Mouse (Mus musculus) CD4-positive, CD25-positive, alpha-beta regulatory T cell (primary cell): ENCODE measurements around the gene Gys1. TPM values are rescaled to one million over a fixed set of nuclear protein-coding genes. Genes with fewer than 3 reads are reported as not detected.

Experiments
- polyA plus RNA-seq: library from polyadenylated mRNA; unstranded; fragments of 100-300 nt; shearing (Covaris generic); gene quantifications from one replicate; pipeline ENCODE4 v1.2.1, GENCODE M21; 2017

Gys1 gene
- 13.9 TPM for polyA plus RNA-seq

GRCm38 (mm10) chr7:45434203-45435015 is at the start of gene Gys1:
Gene Gys1, plus strand, starts transcription at chr7:45434844.

GRCm38 (mm10) chr7:45395578-45396336 is 38.9 kb upstream of the Gys1 start, which contains the start of gene Snrnp70:
Gene Snrnp70, minus strand, starts transcription at chr7:45395742.

GRCm38 (mm10) chr7:45405091-45406075 is 29.3 kb upstream of the Gys1 start, which contains the start of gene Kcna7:
Gene Kcna7, plus strand, starts transcription at chr7:45405653.

DNA sequence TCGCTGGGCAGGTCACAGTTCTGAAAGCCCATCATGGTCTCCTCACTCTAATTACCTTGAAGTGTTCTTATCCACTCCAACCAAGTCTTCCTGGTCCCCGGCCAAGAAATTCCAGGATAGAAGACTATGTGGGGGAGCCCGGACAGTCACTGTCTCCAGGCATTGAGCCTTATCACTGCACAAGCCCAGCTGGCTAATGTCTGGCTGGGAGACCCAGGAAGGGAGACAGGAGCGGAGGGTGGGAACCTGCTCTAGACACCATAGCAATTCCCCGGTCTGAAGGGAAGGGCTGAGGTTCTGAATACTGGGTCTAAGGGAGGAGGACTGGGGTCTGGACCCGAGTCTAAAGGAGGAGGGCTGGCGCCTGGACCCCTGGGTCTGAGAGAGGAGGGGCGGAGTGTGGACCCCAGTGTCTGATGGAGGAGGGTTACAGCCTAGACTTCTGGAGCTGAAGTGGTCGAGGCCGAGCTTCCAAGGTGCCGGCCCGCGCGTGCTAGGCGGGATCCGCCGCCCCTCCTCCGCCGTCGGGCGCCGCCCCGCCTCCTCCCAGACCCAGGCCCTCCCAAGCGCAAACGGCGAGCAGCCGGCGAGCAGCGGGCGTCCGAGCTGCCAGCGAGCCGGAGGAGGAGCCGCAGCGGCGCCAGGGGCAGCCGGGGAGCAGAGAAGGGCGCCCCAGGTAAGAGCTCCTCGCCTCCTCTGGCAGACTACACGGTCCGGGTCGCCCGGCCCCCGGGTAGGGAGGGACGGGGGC is 21.4 kb upstream of the Gys1 start, which contains the start of gene Ntf5:
Gene Ntf5 (plus strand): TSS at position 583 of the 751 bp plus-strand sequence.

GRCm38 (mm10) chr7:45420615-45420919 is 14.1 kb upstream of the Gys1 start, which contains the start of gene Lhb:
Gene Lhb, plus strand, starts transcription at chr7:45420820.

GRCm38 (mm10) chr7:45437521-45438276 is 3.1 kb downstream of the Gys1 start, which contains the start of gene Ruvbl2:
Gene Ruvbl2, minus strand, starts transcription at chr7:45438096.

DNA sequence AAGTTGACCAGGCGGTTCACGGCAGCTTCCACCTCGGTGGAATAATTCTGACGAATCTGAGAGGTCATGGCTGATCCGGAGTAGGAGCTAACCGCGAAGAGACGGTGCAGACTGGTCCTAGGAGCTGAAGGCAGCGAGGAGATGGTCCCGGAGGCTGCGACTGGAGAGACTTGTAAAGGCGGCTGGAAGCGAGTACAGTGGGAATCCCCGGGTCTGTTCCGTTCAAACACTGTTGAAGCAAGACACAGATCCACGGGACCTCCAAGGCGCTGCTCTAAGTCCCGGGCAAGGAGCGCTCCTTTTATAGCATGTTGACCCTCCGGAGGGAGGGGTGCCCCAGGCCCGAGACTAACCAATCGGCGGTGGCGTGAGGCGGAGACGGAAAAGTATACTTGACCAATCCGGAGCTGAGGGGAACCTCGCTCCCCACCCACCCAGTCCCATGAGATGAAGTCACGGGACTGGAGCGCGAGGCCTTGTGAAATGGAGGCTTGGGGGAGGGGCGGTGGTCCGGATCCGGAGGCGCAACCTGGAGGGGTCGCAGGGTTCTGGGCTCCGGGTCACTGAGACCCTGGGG is 25.0 kb downstream of the Gys1 start, which contains the start of gene Ftl1:
Gene Ftl1 (minus strand): TSS at position 321 of the 577 bp plus-strand sequence.

GRCm38 (mm10) chr7:45466283-45467089 is 31.8 kb downstream of the Gys1 start, which contains the start of gene Bax:
Gene Bax, minus strand, starts transcription at chr7:45466898.

DNA sequence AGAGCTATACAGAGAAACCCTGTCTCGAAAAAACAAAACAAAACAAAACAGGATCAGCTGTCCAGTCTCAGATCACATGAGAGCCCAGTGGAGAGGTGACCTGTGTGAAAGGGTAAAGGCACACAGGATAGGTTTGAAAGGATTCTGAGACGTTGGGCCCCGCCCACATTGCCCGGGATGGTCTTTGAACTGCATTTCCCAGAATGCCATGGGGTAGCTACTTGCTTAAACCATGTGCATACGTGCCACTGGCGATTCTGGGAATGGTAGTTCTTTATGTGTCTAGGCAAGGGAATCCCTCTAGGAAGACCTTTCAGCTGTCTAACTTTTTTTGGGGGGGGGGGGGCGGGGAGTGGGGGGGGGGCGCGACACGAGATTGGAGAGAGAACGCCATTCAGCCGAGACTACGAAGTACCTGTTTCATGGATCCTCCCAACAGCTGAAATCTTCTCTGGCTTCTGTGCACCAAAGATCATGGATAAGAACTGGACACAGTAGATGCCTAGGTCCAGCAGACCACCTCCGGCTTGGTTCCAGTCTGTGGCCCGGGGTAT is 46.8 kb downstream of the Gys1 start, which contains the start of gene Tulp2:
Gene Tulp2 (plus strand): TSS at position 504 of the 554 bp plus-strand sequence.

GRCm38 (mm10) chr7:45486761-45487415 is 52.2 kb downstream of the Gys1 start, which contains the start of gene Gm45808:
Gene Gm45808, minus strand, starts transcription at chr7:45486811.

GRCm38 (mm10) chr7:45488293-45489204 is 53.9 kb downstream of the Gys1 start, which contains the start of gene Dhdh:
Gene Dhdh, minus strand, starts transcription at chr7:45488805.

Other genes starting within 250 kb of the Gys1 start
- 0.07 TPM for gene Ccdc155, start 230.0 kb upstream of the Gys1 start, polyA plus RNA-seq
- gene Dkkl1, start 222.7 kb upstream of the Gys1 start, polyA plus RNA-seq: 8.9 TPM
- gene Tead2, start 219.1 kb upstream of the Gys1 start, polyA plus RNA-seq: 4.9 TPM
- 607 TPM for gene Cd37, start 195.7 kb upstream of the Gys1 start, polyA plus RNA-seq
- gene Slc6a16, start 193.8 kb upstream of the Gys1 start, polyA plus RNA-seq: not detected
- gene Slc6a21, start 157.3 kb upstream of the Gys1 start, polyA plus RNA-seq: not detected
- 15.0 TPM for gene Trpm4, start 101.1 kb upstream of the Gys1 start, polyA plus RNA-seq
- not detected for gene Hrc, start 99.6 kb upstream of the Gys1 start, polyA plus RNA-seq
- 0.30 TPM for gene Ppfia3, start 67.8 kb upstream of the Gys1 start, polyA plus RNA-seq
- not detected for gene Lin7b, start 64.3 kb upstream of the Gys1 start, polyA plus RNA-seq
- gene Snrnp70, start 39.1 kb upstream of the Gys1 start, polyA plus RNA-seq: 231 TPM
- gene Kcna7, start 29.2 kb upstream of the Gys1 start, polyA plus RNA-seq: not detected
- 0.54 TPM for gene Ntf5, start 21.1 kb upstream of the Gys1 start, polyA plus RNA-seq
- gene Lhb, start 14.0 kb upstream of the Gys1 start, polyA plus RNA-seq: not detected
- gene Ruvbl2, start 3.3 kb downstream of the Gys1 start, polyA plus RNA-seq: 74.6 TPM
- 2,110 TPM for gene Ftl1, start 25.0 kb downstream of the Gys1 start, polyA plus RNA-seq
- gene Bax, start 32.1 kb downstream of the Gys1 start, polyA plus RNA-seq: 289 TPM
- 2.7 TPM for gene Tulp2, start 47.0 kb downstream of the Gys1 start, polyA plus RNA-seq
- 0.35 TPM for gene Gm45808, start 52.0 kb downstream of the Gys1 start, polyA plus RNA-seq
- 0.89 TPM for gene Dhdh, start 54.0 kb downstream of the Gys1 start, polyA plus RNA-seq
- 226 TPM for gene Nucb1, start 75.6 kb downstream of the Gys1 start, polyA plus RNA-seq
- gene Ppp1r15a, start 91.4 kb downstream of the Gys1 start, polyA plus RNA-seq: 99.4 TPM
- gene Plekha4, start 91.5 kb downstream of the Gys1 start, polyA plus RNA-seq: 0.78 TPM
- gene Hsd17b14, start 120.0 kb downstream of the Gys1 start, polyA plus RNA-seq: 1.1 TPM
- gene Bcat2, start 135.3 kb downstream of the Gys1 start, polyA plus RNA-seq: 86.0 TPM
- gene Fgf21, start 180.6 kb downstream of the Gys1 start, polyA plus RNA-seq: not detected
- not detected for gene Fut1, start 182.4 kb downstream of the Gys1 start, polyA plus RNA-seq
- 0.14 TPM for gene Izumo1, start 187.0 kb downstream of the Gys1 start, polyA plus RNA-seq
- 6.5 TPM for gene Rasip1, start 192.6 kb downstream of the Gys1 start, polyA plus RNA-seq
- gene Mamstr, start 205.1 kb downstream of the Gys1 start, polyA plus RNA-seq: 1.7 TPM
- gene Fut2, start 231.6 kb downstream of the Gys1 start, polyA plus RNA-seq: 0.12 TPM
- 0.32 TPM for gene Ntn5, start 249.2 kb downstream of the Gys1 start, polyA plus RNA-seq